Mouse (Mus musculus) limb, embryonic 14.5 days (tissue): Measurements from ENCODE around the gene Aqp1. TPM values are rescaled to one million over a fixed set of nuclear protein-coding genes. Genes with fewer than 3 reads are reported as not detected.

Source experiments
- ATAC-seq: fragments of 200-750 bp; cut with Nextera tagmentation; 2 replicates; pipeline ENCODE4 v1.8.0; 2017; ENCODE audit warnings: low read depth, moderate number of reproducible peaks, moderate TSS enrichment; ENCODE audit not compliant: low FRiP score
- DNase-seq: peaks from one replicate; pipeline ENCODE4 v3.0.0-alpha.2; 2015; ENCODE audit warnings: low spot score
- H3K27ac ChIP-seq: fragments of 300-500 bp; sonication (generic); replicated peaks from 2 replicates; pipeline ENCODE4 v1.5.1; 2014; ENCODE audit warnings: low read depth, mild to moderate bottlenecking, low read length, moderate library complexity, mixed read lengths
- H3K27me3 ChIP-seq: fragments of 300-500 bp; sonication (generic); 2 replicates; pipeline ENCODE4 v1.6.1; 2014; ENCODE audit warnings: low read length, mixed read lengths; ENCODE audit not compliant: control insufficient read depth, insufficient read depth
- H3K36me3 ChIP-seq: fragments of 300-500 bp; sonication (generic); 2 replicates; pipeline ENCODE4 v1.6.1; 2014; ENCODE audit warnings: mild to moderate bottlenecking, low read length, moderate library complexity, mixed read lengths; ENCODE audit not compliant: control insufficient read depth, insufficient read depth
- H3K4me1 ChIP-seq: fragments of 300-500 bp; sonication (generic); 2 replicates; pipeline ENCODE4 v1.6.1; 2014; ENCODE audit warnings: antibody characterized with exemption, low read length, mixed read lengths; ENCODE audit not compliant: control insufficient read depth, insufficient read depth
- H3K4me2 ChIP-seq: fragments of 300-500 bp; sonication (generic); replicated peaks from 2 replicates; pipeline ENCODE4 v1.6.1; 2014; ENCODE audit warnings: low read depth, mild to moderate bottlenecking, low read length, moderate library complexity; ENCODE audit not compliant: severe bottlenecking
- H3K4me3 ChIP-seq: fragments of 300-500 bp; sonication (generic); replicated peaks from 2 replicates; pipeline ENCODE4 v1.5.1; 2014; ENCODE audit warnings: low read length
- H3K9ac ChIP-seq: fragments of 300-500 bp; sonication (generic); 2 replicates; pipeline ENCODE4 v1.6.1; 2014; ENCODE audit warnings: mild to moderate bottlenecking, low read depth, low read length, moderate library complexity; ENCODE audit not compliant: severe bottlenecking
- H3K9me3 ChIP-seq: fragments of 300-500 bp; sonication (generic); 2 replicates; pipeline ENCODE4 v1.6.1; 2016; ENCODE audit warnings: low read length; ENCODE audit not compliant: control insufficient read depth
- POLR2A ChIP-seq: fragments of 200-500 bp; IDR thresholded peaks from 2 replicates; pipeline ENCODE4 v1.8.0; 2012; ENCODE audit warnings: inconsistent platforms, mild to moderate bottlenecking, moderate library complexity, borderline replicate concordance; ENCODE audit not compliant: insufficient read depth, insufficient read length; ENCODE audit errors: extremely low read depth
- WGBS: fragments of 180-500 bp; shearing (Covaris S2); extraction: QIAGEN DNeasy Blood & Tissue Kit; methylation state at CpG from one replicate; pipeline ENCODE4 v1.1.7; 2014; 5-methylcytosine and 5-hydroxymethylcytosine counted together
- polyA plus RNA-seq, 2 experiments: library from polyadenylated mRNA; depleted of rRNA in 1 of 2; stranded (reverse) in 1 of 2; unstranded in 1 of 2; fragments of >200 nt; fragmentation: Nextera tagmentation in 1 of 2; extraction: Ambion mirVana in 1 of 2; gene quantifications; 2 replicates each; pipeline versions ENCODE4 v1.2.1 to v1.2.3; 2012 to 2014

The Aqp1 gene
- polyA plus RNA-seq, 2 experiments, result 17.8 to 87.1 TPM

DNA sequence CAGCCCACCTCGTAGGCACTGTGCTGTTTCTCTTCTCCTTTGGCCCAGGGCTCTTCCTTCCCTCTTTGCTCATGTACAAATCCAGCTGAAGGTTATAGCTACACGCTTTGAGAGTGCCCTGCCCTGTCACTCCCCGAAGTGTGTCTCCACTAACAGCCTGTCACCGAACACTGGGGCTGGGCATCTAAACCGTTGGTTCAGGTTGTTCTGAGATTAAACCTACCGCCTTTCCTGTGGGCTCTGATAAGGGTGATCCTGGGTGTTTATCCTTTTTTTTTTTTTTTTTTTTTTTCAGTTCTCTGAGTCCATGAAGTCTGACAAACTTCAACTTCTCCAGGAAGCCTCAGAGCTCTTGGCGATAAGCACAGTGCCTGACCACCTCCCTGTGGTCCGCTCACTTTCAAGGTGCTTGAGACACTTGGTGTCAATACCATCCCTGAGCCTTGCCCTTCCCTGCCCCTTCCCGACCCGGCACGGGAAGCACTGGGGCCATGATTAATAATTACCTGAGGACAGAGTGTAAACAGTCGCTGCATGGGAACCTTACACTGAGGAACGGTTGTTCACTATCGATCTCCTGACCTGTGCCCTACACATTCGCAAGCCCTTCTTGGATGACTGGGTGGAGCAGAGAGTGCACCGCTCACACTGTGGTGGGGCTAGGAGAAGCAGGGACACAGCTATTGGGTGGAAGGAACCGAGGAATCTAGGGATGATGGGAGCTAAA, 12.2 kb upstream of the Aqp1 start:
- ATAC-seq (no peak), DNase-seq (no peak)
- H3K4me2 ChIP-seq, result no peak overlapping the region
- H3K27me3 ChIP-seq, result no peaks in the 10 kb centered on the region
- no peak overlapping the region for H3K27ac ChIP-seq
- H3K4me1 ChIP-seq, result peaks cover 3% of the 10 kb centered on the region; the same call in 1 of the 2 replicates
- no peaks in the 10 kb centered on the region; the same call in 1 of the 2 replicates for H3K36me3 ChIP-seq
- no peaks in the 10 kb centered on the region for H3K9me3 ChIP-seq
- no peak for TF ChIP-seq POLR2A
- WGBS, result 85% methylated on average over 17 of the region's 17 CpGs
- H3K4me3 ChIP-seq, result no peak overlapping the region
- H3K9ac ChIP-seq, result no peak overlapping the region

DNA sequence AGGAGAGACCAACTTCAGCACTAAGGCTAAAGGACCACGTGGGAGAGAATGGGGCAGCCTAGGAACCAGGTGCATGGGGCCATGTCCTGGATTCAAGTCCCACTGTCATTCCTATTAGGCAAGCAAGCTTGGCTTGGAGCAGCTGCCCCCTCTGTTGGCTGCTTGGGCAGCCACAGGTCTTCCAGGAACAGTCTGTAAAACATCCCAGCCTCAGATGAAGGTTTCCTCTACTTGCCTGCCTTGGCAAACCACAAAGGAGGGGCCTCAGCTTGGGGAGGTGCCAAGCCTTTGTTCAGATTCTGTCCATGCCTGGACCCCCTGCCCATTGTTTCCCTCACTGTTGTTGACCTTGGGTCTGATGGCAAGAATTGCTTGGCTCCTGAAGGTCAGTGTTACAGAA, 11.4 kb upstream of the Aqp1 start:
- ATAC-seq, result no peak
- H3K4me3 ChIP-seq, result no peak overlapping the region

GRCm38 (mm10) chr6:55326299-55326698, 9.9 kb upstream of the Aqp1 start:
- Histone ChIP-seq H3K27ac (no peak overlapping the region), H3K36me3 (no peaks in the 10 kb centered on the region), H3K4me1 (peaks cover 4% of the 10 kb centered on the region), H3K9ac (no peak overlapping the region), H3K27me3 (no peaks in the 10 kb centered on the region), H3K4me2 (no peak overlapping the region), H3K9me3 (no peaks in the 10 kb centered on the region), H3K4me3 (no peak overlapping the region)
- 70% methylated on average over 4 of the region's 4 CpGs for WGBS
- no peak for DNase-seq
- ATAC-seq, result no peak
- no peak for TF ChIP-seq POLR2A

More for the DNA sequence above, 11.4 kb upstream of the Aqp1 start:
- no peak for TF ChIP-seq POLR2A
- no peak for DNase-seq
- H3K4me1 ChIP-seq, result no peaks in the 10 kb centered on the region
- no peak overlapping the region for H3K9ac ChIP-seq
- H3K4me2 ChIP-seq, result no peak overlapping the region
- H3K9me3 ChIP-seq, result no peaks in the 10 kb centered on the region
- H3K27ac ChIP-seq, result no peak overlapping the region
- no peaks in the 10 kb centered on the region for H3K27me3 ChIP-seq
- WGBS, result 46% methylated on average over 1 of the region's 1 CpGs
- no peaks in the 10 kb centered on the region; the same call in 1 of the 2 replicates for H3K36me3 ChIP-seq

DNA sequence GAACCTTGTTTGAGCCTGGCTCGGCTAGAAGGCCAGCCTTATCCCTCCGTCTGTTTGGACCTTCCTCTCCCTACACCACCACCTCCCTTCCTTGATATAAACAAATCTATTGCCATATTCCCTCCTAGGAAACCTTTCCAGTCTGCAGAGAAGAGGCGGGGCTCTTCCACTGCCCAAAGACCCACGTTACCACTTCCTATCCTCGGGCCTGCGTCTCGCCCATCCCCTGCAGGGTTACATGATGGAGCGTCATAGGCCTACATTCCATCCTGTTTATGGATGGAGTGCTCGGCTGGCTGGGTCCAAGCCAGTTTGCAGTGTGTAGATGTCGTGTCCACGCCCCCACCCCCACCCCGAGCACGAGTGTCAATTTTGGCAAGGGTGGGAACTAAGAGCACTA, 8.9 kb upstream of the Aqp1 start:
- no peak for TF ChIP-seq POLR2A
- H3K27ac ChIP-seq, result no peak overlapping the region

DNA sequence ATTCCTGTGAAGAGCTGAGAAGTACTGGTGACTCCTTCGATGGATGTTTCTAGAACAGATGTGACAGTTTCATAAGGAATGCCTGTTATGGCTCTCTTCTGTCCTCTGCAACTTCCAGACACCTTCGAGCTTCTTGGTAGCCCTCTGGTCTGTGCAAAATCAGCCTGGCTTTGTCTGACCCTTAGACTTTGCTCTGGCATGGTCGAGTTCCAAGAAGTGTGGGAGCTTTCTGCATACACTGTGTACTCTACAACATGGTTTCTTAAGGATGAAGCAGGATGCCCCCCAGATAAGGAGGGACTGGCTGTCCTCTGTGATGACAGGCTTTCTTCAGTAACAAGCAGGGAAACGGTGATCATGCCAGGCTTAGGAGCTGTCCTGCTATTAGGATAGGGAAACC, 8.1 kb upstream of the Aqp1 start:
- Histone ChIP-seq H3K27me3 (no peaks in the 10 kb centered on the region), H3K27ac (no peak overlapping the region), H3K4me3 (no peak overlapping the region), H3K9me3 (no peaks in the 10 kb centered on the region), H3K4me1 (peaks cover 21% of the 10 kb centered on the region), H3K4me2 (no peak overlapping the region), H3K9ac (no peak overlapping the region), H3K36me3 (no peaks in the 10 kb centered on the region)
- DNase-seq (no peak), ATAC-seq (no peak)
- WGBS, result 66% methylated on average over 4 of the region's 4 CpGs
- TF ChIP-seq POLR2A, result no peak

More for the DNA sequence above, 8.9 kb upstream of the Aqp1 start:
- DNase-seq, result no peak
- Histone ChIP-seq H3K36me3 (no peaks in the 10 kb centered on the region), H3K27me3 (no peaks in the 10 kb centered on the region), H3K9me3 (no peaks in the 10 kb centered on the region), H3K4me1 (peaks cover 14% of the 10 kb centered on the region), H3K4me2 (no peak overlapping the region), H3K4me3 (no peak overlapping the region), H3K9ac (no peak overlapping the region)
- 71% methylated on average over 13 of the region's 13 CpGs for WGBS
- no peak for ATAC-seq

- 51% methylated on average over 6 of the region's 6 CpGs for WGBS
- no peak for ATAC-seq
Observed at GRCm38 (mm10) chr6:55331315-55331714, 4.9 kb upstream of the Aqp1 start.

More at GRCm38 (mm10) chr6:55331315-55331714, 4.9 kb upstream of the Aqp1 start:
- Histone ChIP-seq H3K36me3 (no peaks in the 10 kb centered on the region), H3K27ac (no peak overlapping the region), H3K27me3 (no peaks in the 10 kb centered on the region), H3K4me2 (no peak overlapping the region), H3K4me3 (no peak overlapping the region), H3K9ac (no peak overlapping the region), H3K4me1 (peaks cover 40% of the 10 kb centered on the region), H3K9me3 (no peaks in the 10 kb centered on the region)
- TF ChIP-seq POLR2A, result no peak
- no peak for DNase-seq
